Mouse (Mus musculus) thymus, postnatal 4 days (tissue): Measurements from ENCODE around the gene Olfr548-ps1.
A peak's percentile ranks its signal among the peaks of the same experiment; 100 is the strongest.
"Not testable (repeated sequence)": the region's sequence is repeated elsewhere in the genome, so short reads cannot be mapped to it uniquely, and the experiment has no call there.

Experiments used
- DNase-seq: peaks from one replicate; pipeline ENCODE4 v3.0.0; 2021

The Olfr548-ps1 gene

GRCm38 (mm10) chr7:102540596-102540995, at the start of gene Olfr548-ps1:
Gene Olfr548-ps1, plus strand, starts transcription at chr7:102540896.
- DNase-seq, result no peak

DNA sequence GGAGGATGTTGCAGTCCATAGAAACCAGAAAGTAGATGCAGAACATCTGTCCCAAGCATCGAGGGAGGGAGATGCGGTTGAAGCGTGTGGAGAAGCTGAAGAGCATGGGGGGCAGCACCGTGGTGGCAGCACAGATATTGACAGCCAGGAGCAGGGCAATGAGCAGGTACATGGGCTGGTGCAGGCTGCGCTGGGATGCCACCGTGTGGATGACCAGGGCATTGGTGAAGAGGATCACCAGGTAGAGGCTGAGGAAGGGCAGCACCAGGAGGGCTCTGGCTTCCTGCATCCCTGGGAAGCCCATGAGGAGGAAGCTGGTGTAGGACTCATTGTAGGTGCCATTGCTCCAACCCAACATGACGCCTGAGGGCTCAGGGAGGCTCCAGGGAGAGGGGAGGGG, 46.3 kb upstream of the Olfr548-ps1 start:
- DNase-seq, result not testable (repeated sequence)

GRCm38 (mm10) chr7:102499473-102499872, 41.2 kb upstream of the Olfr548-ps1 start, which contains the start of gene Olfr545:
Gene Olfr545, minus strand, starts transcription at chr7:102499573.
- no peak for DNase-seq

GRCm38 (mm10) chr7:102501986-102502385, 38.7 kb upstream of the Olfr548-ps1 start:
- DNase-seq, result no peak

GRCm38 (mm10) chr7:102506848-102507247, 33.8 kb upstream of the Olfr548-ps1 start:
- DNase-seq, result peak; percentile 78

DNA sequence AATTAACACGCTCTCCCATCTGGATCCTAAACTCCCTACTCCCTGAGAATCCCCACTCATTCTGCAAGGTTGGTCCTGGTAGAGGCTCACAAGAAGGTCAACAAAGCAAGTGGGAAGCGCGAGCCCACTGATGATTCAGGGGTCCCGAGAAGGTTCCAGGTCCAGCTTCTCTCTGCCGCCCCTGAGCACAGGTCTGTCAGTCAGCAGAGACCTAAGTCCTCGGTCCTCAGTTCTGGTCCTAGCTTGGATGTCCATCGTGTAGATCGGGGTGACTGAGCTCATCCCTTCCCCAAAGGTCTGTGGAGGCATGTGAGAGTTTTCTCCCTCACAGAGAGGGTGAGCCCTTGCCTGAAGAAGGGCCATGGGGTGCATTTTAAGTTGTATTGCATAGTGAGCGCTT, 32.6 kb upstream of the Olfr548-ps1 start:
- DNase-seq, result no peak

GRCm38 (mm10) chr7:102508666-102509065, 32.0 kb upstream of the Olfr548-ps1 start:
- DNase-seq, result no peak

DNA sequence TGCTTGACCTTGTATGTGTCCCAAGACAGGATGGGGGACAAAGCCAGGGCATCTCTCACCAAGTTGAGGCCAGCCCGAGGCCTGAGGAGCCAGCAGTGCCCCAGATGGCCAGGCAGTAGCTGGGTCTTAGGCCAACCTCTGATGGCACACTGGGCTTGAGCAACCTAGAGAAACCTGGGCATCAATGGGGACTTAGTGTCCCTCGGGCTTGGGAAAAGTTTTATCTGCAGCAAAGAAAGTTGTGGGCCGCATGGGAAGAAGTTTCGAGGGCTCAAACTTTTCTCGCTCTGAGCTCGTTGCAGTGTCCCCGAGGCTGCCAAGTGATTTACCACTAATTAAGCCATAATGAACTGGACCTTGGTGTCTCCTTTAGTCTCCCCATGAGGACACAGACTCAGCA, 31.0 kb upstream of the Olfr548-ps1 start:
- no peak for DNase-seq

DNA sequence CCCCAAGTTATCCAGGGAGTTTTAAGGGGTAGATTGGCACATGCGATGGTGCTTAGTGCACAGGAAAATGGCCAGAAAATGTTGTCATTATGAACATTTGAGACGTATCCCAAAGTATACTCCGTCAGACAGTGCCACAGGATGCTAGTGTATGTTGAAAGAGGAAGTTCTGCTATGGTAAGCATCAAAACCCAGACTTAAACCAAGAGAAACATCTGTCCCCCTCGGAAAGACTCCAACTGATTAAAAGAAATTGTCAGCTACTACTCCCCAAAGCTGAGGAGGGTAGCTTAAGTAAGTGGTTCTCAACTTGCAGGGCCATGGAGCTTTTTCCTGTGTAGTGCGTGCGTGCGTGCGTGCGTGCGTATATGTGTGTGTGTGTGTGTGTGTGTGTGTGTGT, 28.8 kb upstream of the Olfr548-ps1 start:
- DNase-seq, result no peak

GRCm38 (mm10) chr7:102512814-102513435, 27.8 kb upstream of the Olfr548-ps1 start:
- peak; percentile 98 for DNase-seq

- DNase-seq, result no peak
Measured at GRCm38 (mm10) chr7:102514144-102514543, 26.6 kb upstream of the Olfr548-ps1 start.

GRCm38 (mm10) chr7:102516261-102517050, 24.2 kb upstream of the Olfr548-ps1 start:
- DNase-seq, result no peak

- no peak for DNase-seq
Measured at GRCm38 (mm10) chr7:102517051-102517335, 23.7 kb upstream of the Olfr548-ps1 start.

- no peak for DNase-seq
Measured at GRCm38 (mm10) chr7:102529052-102529451, 11.6 kb upstream of the Olfr548-ps1 start.

DNA sequence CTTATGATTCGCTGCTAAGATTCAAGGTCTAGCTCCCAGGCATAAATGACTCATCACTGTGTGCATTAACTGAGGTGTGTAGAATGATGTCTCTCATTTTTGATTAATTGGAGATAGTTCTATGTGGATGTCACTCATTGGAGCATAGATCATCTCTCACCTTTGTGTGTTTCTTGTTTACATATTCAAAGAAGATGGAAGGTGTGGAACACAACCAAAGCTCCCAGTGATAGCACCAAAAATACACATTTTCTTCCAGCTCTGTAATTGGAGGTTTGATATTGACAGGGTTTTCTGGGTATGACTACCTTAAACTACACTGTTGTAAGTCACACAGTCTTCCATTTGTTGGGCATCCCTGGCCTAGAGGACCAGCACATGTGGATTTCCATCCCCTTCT, 6.2 kb upstream of the Olfr548-ps1 start, which contains the start of gene Olfr547:
Gene Olfr547 (plus strand): TSS at position 301 of the 400 bp plus-strand sequence.
- no peak for DNase-seq

GRCm38 (mm10) chr7:102541251-102541650, 555 bp downstream of the Olfr548-ps1 start:
- no peak for DNase-seq

GRCm38 (mm10) chr7:102549570-102549969, 8.9 kb downstream of the Olfr548-ps1 start, which contains the start of gene Olfr549:
Gene Olfr549, plus strand, starts transcription at chr7:102549870.
- no peak for DNase-seq

DNA sequence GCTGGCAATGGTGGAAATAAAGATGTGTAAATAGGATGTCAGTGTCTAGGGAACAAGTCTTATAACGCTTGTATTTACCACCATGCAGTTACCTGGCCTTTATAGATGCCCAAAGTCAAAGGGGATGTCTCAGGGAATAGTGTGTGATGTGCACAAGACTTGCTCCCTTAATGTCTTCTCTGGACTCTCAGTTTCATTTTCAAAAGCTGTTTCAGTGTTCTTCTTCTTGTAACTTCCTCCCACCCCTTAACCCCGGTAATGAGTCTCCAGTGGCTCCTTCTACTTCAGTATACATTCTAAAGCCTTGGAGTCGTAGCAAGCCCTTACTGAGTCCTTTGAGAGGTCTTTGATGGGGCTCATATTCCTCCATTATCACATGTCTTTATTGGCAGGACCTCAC, 12.6 kb downstream of the Olfr548-ps1 start:
- no peak for DNase-seq

GRCm38 (mm10) chr7:102564999-102565997, 24.6 kb downstream of the Olfr548-ps1 start, which contains the start of gene Trim21:
Gene Trim21, minus strand, starts transcription at chr7:102565486.
- DNase-seq, result peak; percentile 84

DNA sequence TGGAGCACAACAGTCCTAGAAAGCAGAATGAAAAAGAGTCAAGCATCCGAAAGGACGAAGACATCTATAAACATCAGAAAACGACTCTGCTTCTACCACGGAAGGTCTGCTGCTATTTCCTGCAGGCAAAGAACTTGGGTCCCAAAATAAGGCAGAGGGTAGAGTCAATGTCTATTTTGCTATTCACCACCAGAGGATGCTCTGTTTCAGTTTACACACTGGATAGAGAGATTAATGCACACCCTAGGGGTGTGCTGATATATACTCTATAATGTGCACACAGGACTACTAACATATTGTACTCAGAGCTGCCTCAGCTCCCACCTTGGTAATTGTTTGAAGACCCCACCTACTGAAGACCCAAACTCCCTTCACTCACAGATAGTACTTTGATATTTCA, 25.5 kb downstream of the Olfr548-ps1 start:
- no peak for DNase-seq

DNA sequence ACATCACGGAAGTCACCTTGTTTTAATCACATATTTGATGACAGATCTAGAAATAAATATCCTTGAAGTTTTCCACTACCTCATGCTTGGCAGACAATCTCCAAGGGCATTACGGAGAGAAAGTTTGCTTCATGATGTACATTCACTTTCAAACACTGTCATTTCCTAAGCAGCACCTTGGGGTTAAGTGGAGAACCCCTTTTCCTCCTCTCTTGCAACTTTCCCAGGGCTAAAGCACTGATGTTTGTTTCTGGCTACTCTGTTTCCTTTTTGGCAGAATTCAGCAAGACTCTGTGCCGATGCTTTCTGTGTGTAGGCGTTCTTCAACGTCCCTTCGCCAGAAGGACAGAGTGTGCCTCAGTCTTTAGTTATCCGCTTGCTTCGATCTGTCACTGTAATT, 30.4 kb downstream of the Olfr548-ps1 start, which contains the start of gene Olfr550:
Gene Olfr550 (plus strand): TSS at position 301 of the 400 bp plus-strand sequence.
- no peak for DNase-seq

- DNase-seq, result no peak
Measured at GRCm38 (mm10) chr7:102573174-102573830, 32.6 kb downstream of the Olfr548-ps1 start.
